Mouse (Mus musculus): ENCODE measurements at regions not wholly inside any gene's neighbourhood (a gene's known extent, or its start where the extent isn't known, plus 50 kb on each side); places are given as distances from the start of the nearest gene placed in this dataset.

GRCm38 (mm10) chr3:62860731-62861130, 255.8 kb upstream of the Gpr149 start:
- Histone ChIP-seq H3K4me3 (ENCODE audit: insufficient read depth in 1 of 2, low read depth in 1 of 2, low read length in 2 of 2, poor library complexity in 1 of 2, severe bottlenecking in 1 of 2) (no peak overlapping the region), H3K4me1 (ENCODE audit: control insufficient read depth in 2 of 2, insufficient read depth in 2 of 2, low read length in 2 of 2, poor library complexity in 1 of 2) (no peaks in the 10 kb centered on the region), H3K27ac (ENCODE audit: insufficient read depth, low read depth, low read length, poor library complexity, severe bottlenecking) (no peak overlapping the region), H3K36me3 (ENCODE audit: control insufficient read depth, insufficient read depth, low read length, poor library complexity, severe bottlenecking) (no peaks in the 10 kb centered on the region), H3K9ac (ENCODE audit: insufficient read depth, low read depth, low read length, poor library complexity, severe bottlenecking) (no peak overlapping the region), H3K9me3 (ENCODE audit: control insufficient read depth, insufficient read depth, low read depth, low read length) (no peaks in the 10 kb centered on the region)
- TF ChIP-seq ZC3H11A (IDR thresholded peaks at IDR 0.05; ENCODE audit: borderline replicate concordance, low read depth, low read length) (no peak), MAFK (IDR thresholded peaks at IDR 0.05; ENCODE audit: insufficient read depth, low read depth, low read length) (no peak), ZNF384 (IDR thresholded peaks at IDR 0.05; ENCODE audit: low read depth, low read length) (no peak), CHD2 (IDR thresholded peaks at IDR 0.05; ENCODE audit: low read depth, low read length) (no peak), HCFC1 (IDR thresholded peaks at IDR 0.05; ENCODE audit: borderline replicate concordance, insufficient read depth, low read length) (no peak)
- in situ Hi-C loops (cut with MboI; ENCODE audit: low sequenced_read_pairs in 2 of 2, unreplicated experiment in 2 of 2): no loop called here
- peak; percentile 16 for DNase-seq (ENCODE audit: low read depth, low spot score)

- H3K36me3 ChIP-seq (ENCODE audit: control insufficient read depth, insufficient read depth, low read length, poor library complexity, severe bottlenecking): no peaks in the 10 kb centered on the region
- no peak overlapping the region for H3K9ac ChIP-seq (ENCODE audit: insufficient read depth, low read depth, low read length, poor library complexity, severe bottlenecking)
- no peak for DNase-seq (ENCODE audit: low read depth, low spot score)
- no peak overlapping the region for H3K27ac ChIP-seq (ENCODE audit: insufficient read depth, low read depth, low read length, poor library complexity, severe bottlenecking)
- no peaks in the 10 kb centered on the region for H3K4me1 ChIP-seq (ENCODE audit: control insufficient read depth in 2 of 2, insufficient read depth in 2 of 2, low read length in 2 of 2, poor library complexity in 1 of 2)
- in situ Hi-C loops (cut with MboI; ENCODE audit: low sequenced_read_pairs in 2 of 2, unreplicated experiment in 2 of 2): no loop called here
- H3K4me3 ChIP-seq (ENCODE audit: insufficient read depth in 1 of 2, low read depth in 1 of 2, low read length in 2 of 2, poor library complexity in 1 of 2, severe bottlenecking in 1 of 2): no peak overlapping the region
- H3K9me3 ChIP-seq (ENCODE audit: control insufficient read depth, insufficient read depth, low read depth, low read length): no peaks in the 10 kb centered on the region
- TF ChIP-seq ZC3H11A (IDR thresholded peaks at IDR 0.05; ENCODE audit: borderline replicate concordance, low read depth, low read length): no peak
- TF ChIP-seq CHD2 (IDR thresholded peaks at IDR 0.05; ENCODE audit: low read depth, low read length): no peak
- no peak for TF ChIP-seq MAFK (IDR thresholded peaks at IDR 0.05; ENCODE audit: insufficient read depth, low read depth, low read length)
- no peak for TF ChIP-seq HCFC1 (IDR thresholded peaks at IDR 0.05; ENCODE audit: borderline replicate concordance, insufficient read depth, low read length)
- TF ChIP-seq ZNF384 (IDR thresholded peaks at IDR 0.05; ENCODE audit: low read depth, low read length): no peak
Measured at GRCm38 (mm10) chr3:62835695-62836476, 230.9 kb upstream of the Gpr149 start.

GRCm38 (mm10) chr3:62823892-62824291, 219.0 kb upstream of the Gpr149 start:
- no peak for TF ChIP-seq HCFC1 (IDR thresholded peaks at IDR 0.05; ENCODE audit: borderline replicate concordance, insufficient read depth, low read length)
- no peak for TF ChIP-seq CHD2 (IDR thresholded peaks at IDR 0.05; ENCODE audit: low read depth, low read length)
- no peak for TF ChIP-seq ZNF384 (IDR thresholded peaks at IDR 0.05; ENCODE audit: low read depth, low read length)
- no peak for TF ChIP-seq ZC3H11A (IDR thresholded peaks at IDR 0.05; ENCODE audit: borderline replicate concordance, low read depth, low read length)
- no peak for TF ChIP-seq MAFK (IDR thresholded peaks at IDR 0.05; ENCODE audit: insufficient read depth, low read depth, low read length)
- in situ Hi-C loops (cut with MboI; ENCODE audit: low sequenced_read_pairs in 2 of 2, unreplicated experiment in 2 of 2): no loop called here
- no peaks in the 10 kb centered on the region for H3K36me3 ChIP-seq (ENCODE audit: control insufficient read depth, insufficient read depth, low read length, poor library complexity, severe bottlenecking)
- DNase-seq (ENCODE audit: low read depth, low spot score): no peak
- H3K4me1 ChIP-seq (ENCODE audit: control insufficient read depth in 2 of 2, insufficient read depth in 2 of 2, low read length in 2 of 2, poor library complexity in 1 of 2): no peaks in the 10 kb centered on the region
- no peak overlapping the region for H3K4me3 ChIP-seq (ENCODE audit: insufficient read depth in 1 of 2, low read depth in 1 of 2, low read length in 2 of 2, poor library complexity in 1 of 2, severe bottlenecking in 1 of 2)
- no peaks in the 10 kb centered on the region for H3K9me3 ChIP-seq (ENCODE audit: control insufficient read depth, insufficient read depth, low read depth, low read length)
- no peak overlapping the region for H3K27ac ChIP-seq (ENCODE audit: insufficient read depth, low read depth, low read length, poor library complexity, severe bottlenecking)
- H3K9ac ChIP-seq (ENCODE audit: insufficient read depth, low read depth, low read length, poor library complexity, severe bottlenecking): no peak overlapping the region

GRCm38 (mm10) chr3:62801044-62801443, 196.1 kb upstream of the Gpr149 start:
- Histone ChIP-seq H3K4me1 (ENCODE audit: control insufficient read depth in 2 of 2, insufficient read depth in 2 of 2, low read length in 2 of 2, poor library complexity in 1 of 2) (no peaks in the 10 kb centered on the region; a peak in 1 of 4 replicates), H3K9me3 (ENCODE audit: control insufficient read depth, insufficient read depth, low read depth, low read length) (no peaks in the 10 kb centered on the region), H3K9ac (ENCODE audit: insufficient read depth, low read depth, low read length, poor library complexity, severe bottlenecking) (no peak overlapping the region), H3K36me3 (ENCODE audit: control insufficient read depth, insufficient read depth, low read length, poor library complexity, severe bottlenecking) (no peaks in the 10 kb centered on the region), H3K4me3 (ENCODE audit: insufficient read depth in 1 of 2, low read depth in 1 of 2, low read length in 2 of 2, poor library complexity in 1 of 2, severe bottlenecking in 1 of 2) (no peak overlapping the region), H3K27ac (ENCODE audit: insufficient read depth, low read depth, low read length, poor library complexity, severe bottlenecking) (no peak overlapping the region)
- DNase-seq (ENCODE audit: low read depth, low spot score): no peak
- in situ Hi-C loops (cut with MboI; ENCODE audit: low sequenced_read_pairs in 2 of 2, unreplicated experiment in 2 of 2): no loop called here
- TF ChIP-seq HCFC1 (IDR thresholded peaks at IDR 0.05; ENCODE audit: borderline replicate concordance, insufficient read depth, low read length): no peak
- no peak for TF ChIP-seq ZC3H11A (IDR thresholded peaks at IDR 0.05; ENCODE audit: borderline replicate concordance, low read depth, low read length)
- TF ChIP-seq MAFK (IDR thresholded peaks at IDR 0.05; ENCODE audit: insufficient read depth, low read depth, low read length): no peak
